Mouse (Mus musculus) heart, postnatal 0 days (tissue): ENCODE measurements around the gene Trrap. TPM values are rescaled to one million over a fixed set of nuclear protein-coding genes. Genes with fewer than 3 reads are reported as not detected.

Source experiments
- ATAC-seq: fragments of 200-750 bp; cut with Nextera tagmentation; 2 replicates; pipeline ENCODE4 v1.8.0; 2017; ENCODE audit warnings: low read depth, moderate number of reproducible peaks, moderate library complexity; ENCODE audit not compliant: insufficient read depth
- DNase-seq: peaks from one replicate; pipeline ENCODE4 v3.0.0-alpha.2; 2016; ENCODE audit warnings: low spot score
- H3K27ac ChIP-seq: fragments of 300-500 bp; sonication (generic); 2 replicates; pipeline ENCODE4 v1.5.1; 2014; ENCODE audit warnings: low read depth, mild to moderate bottlenecking
- H3K27me3 ChIP-seq: fragments of 300-500 bp; sonication (generic); 2 replicates; pipeline ENCODE4 v1.6.1; 2014; ENCODE audit warnings: low read length, mixed read lengths; ENCODE audit not compliant: control insufficient read depth, insufficient read depth
- H3K36me3 ChIP-seq: fragments of 300-500 bp; sonication (generic); replicated peaks from 2 replicates; pipeline ENCODE4 v1.6.1; 2014; ENCODE audit warnings: low read length, mixed read lengths; ENCODE audit not compliant: control insufficient read depth, insufficient read depth
- H3K4me1 ChIP-seq: fragments of 300-500 bp; sonication (generic); 2 replicates; pipeline ENCODE4 v1.6.1; 2014; ENCODE audit warnings: antibody characterized with exemption; ENCODE audit not compliant: control insufficient read depth, insufficient read depth
- H3K4me2 ChIP-seq: fragments of 300-500 bp; sonication (generic); 2 replicates; pipeline ENCODE4 v1.6.1; 2014; ENCODE audit warnings: low read depth, mild to moderate bottlenecking, low read length, moderate library complexity
- H3K4me3 ChIP-seq: fragments of 300-500 bp; sonication (generic); 2 replicates; pipeline ENCODE4 v1.5.1; 2014; ENCODE audit warnings: low read depth, low read length
- H3K9ac ChIP-seq: fragments of 300-500 bp; sonication (generic); replicated peaks from 2 replicates; pipeline ENCODE4 v1.6.1; 2014; ENCODE audit warnings: low read depth, low read length, mixed read lengths
- H3K9me3 ChIP-seq: fragments of 300-500 bp; sonication (generic); replicated peaks from 2 replicates; pipeline ENCODE4 v1.6.1; 2016; ENCODE audit warnings: low read length; ENCODE audit not compliant: control insufficient read depth
- CTCF ChIP-seq: IDR thresholded peaks from 2 replicates; pipeline ENCODE4 v1.5.1; 2016; ENCODE audit warnings: antibody characterized with exemption, control low read depth, low read depth
- EP300 ChIP-seq: IDR thresholded peaks from 2 replicates; pipeline ENCODE4 v1.6.1; 2016; ENCODE audit warnings: antibody characterized with exemption, low read depth
- WGBS: fragments of 180-500 bp; shearing (Covaris S2); extraction: QIAGEN DNeasy Blood & Tissue Kit; methylation state at CpG from one replicate; pipeline ENCODE4 v1.1.7; 2014; 5-methylcytosine and 5-hydroxymethylcytosine counted together
- polyA plus RNA-seq: library from polyadenylated mRNA; unstranded; fragments of >200 nt; fragmentation: Nextera tagmentation; extraction: Ambion mirVana; gene quantifications from 2 replicates; pipeline ENCODE4 v1.2.1, GENCODE M21; 2015
- total RNA-seq: library from RNA; depleted of rRNA; stranded (reverse); fragments of >200 nt; gene quantifications from 2 replicates; pipeline ENCODE4 v1.2.3, GENCODE M21; 2014; ENCODE audit warnings: low replicate concordance

Gene Trrap
- total and polyA plus RNA-seq, 2 experiments from 2014 or later, result 24.6 to 85.0 TPM

- no peaks in the 10 kb centered on the region for H3K27me3 ChIP-seq
- DNase-seq, result no peak
Observed at GRCm38 (mm10) chr5:144845352-144845751, 77.8 kb downstream of the Trrap start.

GRCm38 (mm10) chr5:144848735-144849134 lies 81.2 kb downstream of the Trrap start:
- ATAC-seq (no peak), DNase-seq (no peak)
- Histone ChIP-seq H3K4me2 (no peak overlapping the region), H3K4me1 (no peaks in the 10 kb centered on the region), H3K9ac (no peak overlapping the region), H3K27me3 (no peaks in the 10 kb centered on the region), H3K4me3 (no peak overlapping the region), H3K27ac (no peak overlapping the region), H3K36me3 (peaks cover 99% of the 10 kb centered on the region), H3K9me3 (no peaks in the 10 kb centered on the region)
- WGBS, result 60% methylated on average over 5 of the region's 5 CpGs
- no peak for TF ChIP-seq CTCF
- TF ChIP-seq EP300, result no peak

More at GRCm38 (mm10) chr5:144845352-144845751, 77.8 kb downstream of the Trrap start:
- TF ChIP-seq EP300 (no peak), CTCF (no peak)
- Histone ChIP-seq H3K27ac (no peak overlapping the region), H3K4me3 (no peak overlapping the region), H3K9ac (no peak overlapping the region), H3K4me2 (no peak overlapping the region), H3K9me3 (no peaks in the 10 kb centered on the region), H3K4me1 (no peaks in the 10 kb centered on the region), H3K36me3 (peaks cover 100% of the 10 kb centered on the region)
- ATAC-seq, result no peak
- 96% methylated on average over 20 of the region's 20 CpGs for WGBS

DNA sequence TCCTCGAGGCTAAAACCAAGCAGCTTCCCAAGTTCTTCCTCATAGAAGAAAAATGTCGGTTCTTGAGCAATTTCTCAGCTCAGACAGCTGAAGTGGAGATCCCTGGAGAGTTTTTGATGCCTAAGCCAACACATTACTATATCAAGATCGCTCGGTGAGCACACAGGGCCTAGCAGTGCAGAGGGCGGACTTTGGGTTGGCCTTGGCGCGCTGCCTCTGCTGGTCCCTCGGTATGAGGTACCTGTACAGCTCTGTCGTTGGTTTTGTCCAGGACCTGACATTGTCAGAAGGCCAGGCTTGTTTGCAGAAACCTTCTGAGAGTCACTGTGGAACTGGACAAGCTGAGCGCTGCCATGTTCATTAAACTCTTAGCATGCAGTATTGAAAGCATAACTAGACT lies 82.4 kb downstream of the Trrap start:
- no peak overlapping the region for H3K4me3 ChIP-seq
- H3K9ac ChIP-seq, result no peak overlapping the region
- DNase-seq (no peak), ATAC-seq (no peak)
- no peak overlapping the region for H3K27ac ChIP-seq
- no peaks in the 10 kb centered on the region for H3K9me3 ChIP-seq
- no peaks in the 10 kb centered on the region for H3K27me3 ChIP-seq
- no peaks in the 10 kb centered on the region for H3K4me1 ChIP-seq
- H3K4me2 ChIP-seq, result no peak overlapping the region
- 87% methylated on average over 10 of the region's 10 CpGs for WGBS
- TF ChIP-seq CTCF (no peak), EP300 (no peak)
- peaks cover 98% of the 10 kb centered on the region for H3K36me3 ChIP-seq

DNA sequence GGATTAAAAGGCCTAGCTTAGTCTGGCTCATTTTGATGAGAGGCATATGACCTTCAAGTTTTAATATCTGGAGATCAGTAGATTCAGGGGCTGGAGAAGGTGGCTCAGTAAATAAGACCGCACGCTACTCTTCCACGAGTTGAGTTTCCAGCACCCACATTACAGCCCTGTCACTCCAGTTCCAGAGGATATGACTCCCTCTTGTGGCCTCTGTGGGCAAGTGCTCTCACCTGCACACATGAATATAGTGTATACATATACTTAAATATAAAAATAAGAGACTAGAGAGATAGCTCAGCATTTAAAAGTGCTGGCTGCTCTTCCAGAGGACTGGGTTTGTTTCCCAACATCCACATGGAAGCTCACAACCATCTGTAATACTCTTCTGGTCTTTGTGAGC lies 84.3 kb downstream of the Trrap start:
- TF ChIP-seq CTCF (0 out of 2 replicates have a peak, but pooled peaks have one; percentile 6), EP300 (no peak)
- Histone ChIP-seq H3K9ac (no peak overlapping the region), H3K27me3 (no peaks in the 10 kb centered on the region), H3K9me3 (no peaks in the 10 kb centered on the region), H3K4me1 (no peaks in the 10 kb centered on the region), H3K36me3 (peaks cover 94% of the 10 kb centered on the region), H3K27ac (no peak overlapping the region), H3K4me3 (no peak overlapping the region), H3K4me2 (no peak overlapping the region)
- ATAC-seq (no peak), DNase-seq (no peak)
- WGBS, result 89% methylated on average over 3 of the region's 3 CpGs

- ATAC-seq, result no peak
- no peaks in the 10 kb centered on the region for H3K27me3 ChIP-seq
- H3K4me1 ChIP-seq, result no peaks in the 10 kb centered on the region
- H3K9ac ChIP-seq, result no peak overlapping the region
- H3K4me3 ChIP-seq, result no peak overlapping the region
- 81% methylated on average over 5 of the region's 5 CpGs for WGBS
- no peaks in the 10 kb centered on the region for H3K9me3 ChIP-seq
- H3K4me2 ChIP-seq, result no peak overlapping the region
- TF ChIP-seq CTCF, result 0 out of 2 replicates have a peak, but pooled peaks have one; percentile 18
- TF ChIP-seq EP300, result no peak
- no peak for DNase-seq
- no peak overlapping the region for H3K27ac ChIP-seq
- H3K36me3 ChIP-seq, result peaks cover 91% of the 10 kb centered on the region
Observed at GRCm38 (mm10) chr5:144853931-144854330, 86.4 kb downstream of the Trrap start.

DNA sequence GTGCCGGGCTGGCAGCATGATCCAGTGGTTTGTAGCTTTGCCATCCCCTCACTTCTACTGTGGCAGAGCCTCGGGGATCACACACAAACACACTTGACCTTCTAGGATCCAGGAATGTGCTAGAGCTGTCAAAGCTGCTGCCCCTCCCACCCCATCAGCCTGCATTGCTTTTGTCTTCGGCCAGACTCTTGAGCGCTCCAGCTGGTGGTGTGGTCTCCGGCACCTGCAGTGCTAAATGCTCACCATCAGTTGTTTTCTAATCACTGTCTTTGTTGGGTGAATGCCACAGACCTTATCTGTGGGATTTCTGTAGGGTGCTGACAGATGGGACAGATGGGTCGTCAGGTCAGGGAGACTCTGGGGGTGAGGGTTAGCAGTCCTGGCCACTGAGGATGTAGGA lies 88.4 kb downstream of the Trrap start:
- Histone ChIP-seq H3K4me2 (no peak overlapping the region), H3K27ac (no peak overlapping the region), H3K9ac (no peak overlapping the region), H3K36me3 (peaks cover 92% of the 10 kb centered on the region), H3K27me3 (no peaks in the 10 kb centered on the region), H3K4me1 (no peaks in the 10 kb centered on the region), H3K4me3 (no peak overlapping the region), H3K9me3 (no peaks in the 10 kb centered on the region)
- 39% methylated on average over 6 of the region's 6 CpGs for WGBS
- ATAC-seq (no peak), DNase-seq (peak; percentile 7)
- TF ChIP-seq CTCF (peak; percentile 10; the same call in 1 of the 2 replicates), EP300 (no peak)
